Mouse (Mus musculus) spleen, postnatal 4 days (tissue): Measurements from ENCODE around the gene Sco1.
A peak's percentile ranks its signal among the peaks of the same experiment; 100 is the strongest.
"Not testable (repeated sequence)": the region's sequence is repeated elsewhere in the genome, so short reads cannot be mapped to it uniquely, and the experiment has no call there.

ENCODE experiments used
- DNase-seq, 2 experiments: peaks; one replicate each; pipeline ENCODE4 v3.0.0; 2022; ENCODE audit warnings: low spot score in 2 of 2

The Sco1 gene

DNA sequence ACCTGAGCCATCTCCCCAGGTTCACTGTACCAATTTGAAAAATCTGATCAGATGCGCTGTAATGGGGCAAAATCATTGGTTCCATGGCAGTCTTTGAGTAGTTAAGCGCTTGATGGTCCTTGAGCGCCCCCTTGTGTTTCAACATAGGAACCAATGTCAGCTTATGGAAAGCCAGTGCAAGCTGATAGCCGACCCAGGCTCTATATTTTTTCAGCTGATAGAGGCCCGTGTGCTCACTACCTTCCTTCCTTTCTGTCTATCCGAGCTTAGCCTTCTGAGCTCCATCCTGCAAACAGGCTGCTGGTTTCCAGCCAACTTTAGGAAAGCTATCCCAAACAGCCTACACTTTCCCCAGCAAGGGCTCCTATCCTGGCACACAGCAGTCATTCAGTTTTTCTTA is 33.0 kb downstream of the Sco1 start:
- DNase-seq, result peak; percentile 58 to 83

DNA sequence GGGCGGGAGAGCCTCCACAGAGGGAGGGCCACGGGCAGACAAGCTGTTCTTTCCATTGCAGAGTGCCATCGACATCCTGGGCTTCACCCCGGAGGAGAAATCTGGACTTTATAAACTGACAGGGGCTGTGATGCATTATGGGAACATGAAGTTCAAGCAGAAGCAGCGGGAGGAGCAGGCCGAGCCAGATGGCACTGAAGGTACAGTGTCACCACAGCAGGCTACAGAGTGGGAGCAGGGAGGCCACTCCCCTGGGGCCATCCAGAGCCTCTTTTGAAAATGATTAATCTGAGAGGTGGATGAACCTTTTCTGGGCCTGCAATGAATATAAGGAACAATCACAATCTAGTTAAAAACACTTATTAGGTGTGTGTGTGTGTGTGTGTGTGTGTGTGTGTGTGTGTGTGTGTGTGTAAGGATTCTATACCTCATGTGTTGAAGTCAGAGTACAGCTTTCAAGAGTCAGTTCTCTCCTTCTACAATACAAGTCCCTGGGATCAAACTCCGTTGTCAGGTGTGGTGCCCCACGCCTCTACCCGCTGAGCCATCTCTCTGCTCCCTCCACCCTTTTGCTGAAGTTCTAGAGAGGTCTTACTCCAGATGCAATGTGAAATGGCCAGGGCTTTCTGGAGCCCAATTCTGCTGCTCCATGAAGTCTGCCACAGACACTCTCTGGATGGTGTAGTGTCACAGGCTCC is 34.1 kb downstream of the Sco1 start:
- no peak for DNase-seq

DNA sequence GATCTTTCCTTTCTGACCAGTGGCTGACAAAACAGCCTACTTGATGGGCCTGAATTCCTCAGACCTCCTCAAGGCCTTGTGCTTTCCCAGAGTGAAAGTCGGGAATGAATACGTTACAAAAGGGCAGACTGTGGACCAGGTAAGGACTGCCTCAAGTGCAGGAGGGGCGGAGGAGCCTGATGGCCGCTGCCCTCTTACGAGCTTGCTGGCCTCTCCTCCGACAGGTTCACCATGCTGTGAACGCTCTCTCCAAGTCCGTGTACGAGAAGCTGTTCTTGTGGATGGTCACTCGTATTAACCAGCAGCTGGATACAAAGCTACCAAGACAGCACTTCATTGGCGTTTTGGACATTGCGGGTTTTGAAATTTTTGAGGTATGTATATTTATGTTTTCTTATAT is 34.8 kb downstream of the Sco1 start:
- DNase-seq, result no peak

GRCm38 (mm10) chr11:67092354-67092753 is 39.9 kb downstream of the Sco1 start:
- not testable (repeated sequence) for DNase-seq

DNA sequence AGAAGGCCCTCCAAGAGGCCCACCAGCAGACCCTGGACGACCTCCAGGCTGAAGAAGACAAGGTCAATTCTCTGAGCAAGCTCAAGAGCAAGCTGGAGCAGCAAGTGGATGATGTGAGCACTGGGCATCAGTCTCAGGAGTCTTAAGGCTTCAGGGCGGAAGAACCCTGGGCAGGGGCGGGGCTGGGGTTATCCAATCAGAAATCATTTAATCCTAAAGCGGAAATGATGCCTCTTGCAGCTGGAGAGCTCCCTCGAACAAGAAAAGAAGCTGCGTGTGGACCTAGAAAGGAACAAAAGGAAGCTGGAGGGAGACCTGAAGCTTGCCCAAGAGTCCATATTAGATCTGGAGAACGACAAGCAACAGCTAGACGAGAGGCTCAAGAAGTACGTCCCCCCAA is 40.7 kb downstream of the Sco1 start:
- DNase-seq, result no peak

GRCm38 (mm10) chr11:67093652-67094051 is 41.2 kb downstream of the Sco1 start:
- no peak for DNase-seq

DNA sequence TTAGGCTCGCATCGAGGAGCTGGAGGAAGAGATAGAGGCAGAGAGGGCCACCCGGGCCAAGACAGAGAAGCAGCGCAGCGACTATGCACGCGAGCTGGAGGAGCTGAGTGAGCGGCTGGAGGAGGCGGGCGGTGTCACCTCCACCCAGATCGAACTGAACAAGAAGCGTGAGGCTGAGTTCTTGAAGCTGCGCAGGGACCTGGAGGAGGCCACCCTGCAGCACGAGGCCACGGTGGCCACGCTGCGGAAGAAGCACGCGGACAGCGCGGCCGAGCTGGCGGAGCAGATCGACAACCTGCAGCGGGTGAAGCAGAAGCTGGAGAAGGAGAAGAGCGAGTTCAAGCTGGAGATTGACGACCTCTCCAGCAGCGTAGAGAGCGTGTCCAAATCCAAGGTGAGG is 42.0 kb downstream of the Sco1 start:
- no peak for DNase-seq

DNA sequence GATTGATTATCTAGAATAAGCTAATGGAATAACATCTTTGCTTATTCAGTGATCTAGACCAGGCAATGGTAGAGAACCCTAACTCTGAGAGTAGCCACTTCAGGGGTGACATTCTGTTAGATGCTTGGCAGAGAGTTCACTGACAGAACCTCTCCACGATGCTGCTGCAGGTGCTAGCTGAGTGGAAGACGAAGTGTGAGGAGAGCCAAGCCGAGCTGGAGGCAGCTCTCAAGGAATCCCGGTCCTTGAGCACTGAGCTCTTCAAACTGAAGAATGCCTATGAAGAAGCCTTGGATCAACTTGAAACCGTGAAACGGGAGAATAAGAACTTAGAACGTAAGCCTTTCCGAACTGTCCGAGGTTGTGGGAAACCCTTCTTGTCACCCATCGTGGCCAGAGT is 45.2 kb downstream of the Sco1 start:
- no peak for DNase-seq

GRCm38 (mm10) chr11:67098427-67098826 is 46.0 kb downstream of the Sco1 start:
- no peak for DNase-seq

GRCm38 (mm10) chr11:67099241-67099640 is 46.8 kb downstream of the Sco1 start:
- DNase-seq, result no peak

- no peak for DNase-seq
These were observed 47.7 kb downstream of the Sco1 start for GRCm38 (mm10) chr11:67100169-67100568.

GRCm38 (mm10) chr11:67101713-67102112 is 49.2 kb downstream of the Sco1 start:
- peak in 1 of 2 experiments; percentile 34 for DNase-seq

DNA sequence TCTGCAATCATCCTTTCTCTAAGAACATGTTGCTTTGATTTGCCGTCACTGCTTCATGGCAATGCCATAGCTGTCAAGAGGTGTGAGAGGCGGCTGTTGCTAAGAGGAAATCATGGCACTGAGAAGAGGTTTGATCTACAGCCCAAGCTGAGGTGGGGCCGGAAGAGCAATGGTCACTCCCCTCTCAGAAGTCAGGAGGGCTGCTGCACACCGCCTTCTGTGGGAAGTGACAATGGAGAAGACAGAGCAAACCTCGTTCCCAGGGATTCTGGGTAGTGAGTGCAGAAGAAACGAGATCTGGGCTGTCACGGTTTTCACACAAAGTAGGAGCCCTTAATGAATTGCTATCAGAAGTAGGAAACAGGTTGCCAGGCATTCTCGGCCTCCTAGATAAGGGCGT is 50.8 kb downstream of the Sco1 start:
- DNase-seq, result no peak

- no peak for DNase-seq
These were observed 51.8 kb downstream of the Sco1 start for GRCm38 (mm10) chr11:67104242-67104641.

GRCm38 (mm10) chr11:67104714-67105113 is 52.2 kb downstream of the Sco1 start:
- DNase-seq, result no peak

DNA sequence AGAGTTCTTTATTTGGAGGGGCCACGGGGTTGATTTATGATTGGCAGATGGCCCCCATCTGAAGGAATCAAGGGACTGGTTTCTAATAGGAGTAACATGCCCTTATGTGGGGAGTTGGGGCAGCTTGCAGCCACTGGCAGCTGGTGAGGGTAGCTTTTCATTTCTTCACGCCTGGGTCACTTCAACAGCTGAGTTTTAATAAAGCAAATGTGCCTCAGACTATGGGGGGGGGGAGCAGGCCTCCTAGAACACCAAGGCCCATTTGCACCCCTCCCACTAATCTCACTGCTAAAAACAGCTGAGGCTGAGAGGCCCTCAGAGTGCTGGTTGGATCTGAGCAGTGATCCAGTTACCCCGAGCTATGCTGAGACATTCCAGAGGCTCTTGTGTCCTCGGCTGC is 53.2 kb downstream of the Sco1 start:
- DNase-seq, result no peak

- DNase-seq, result no peak
These were observed 54.5 kb downstream of the Sco1 start for GRCm38 (mm10) chr11:67106973-67107372.

- peak in 1 of 2 experiments; percentile 69 for DNase-seq
These were observed 57.9 kb downstream of the Sco1 start for GRCm38 (mm10) chr11:67110168-67110948.

DNA sequence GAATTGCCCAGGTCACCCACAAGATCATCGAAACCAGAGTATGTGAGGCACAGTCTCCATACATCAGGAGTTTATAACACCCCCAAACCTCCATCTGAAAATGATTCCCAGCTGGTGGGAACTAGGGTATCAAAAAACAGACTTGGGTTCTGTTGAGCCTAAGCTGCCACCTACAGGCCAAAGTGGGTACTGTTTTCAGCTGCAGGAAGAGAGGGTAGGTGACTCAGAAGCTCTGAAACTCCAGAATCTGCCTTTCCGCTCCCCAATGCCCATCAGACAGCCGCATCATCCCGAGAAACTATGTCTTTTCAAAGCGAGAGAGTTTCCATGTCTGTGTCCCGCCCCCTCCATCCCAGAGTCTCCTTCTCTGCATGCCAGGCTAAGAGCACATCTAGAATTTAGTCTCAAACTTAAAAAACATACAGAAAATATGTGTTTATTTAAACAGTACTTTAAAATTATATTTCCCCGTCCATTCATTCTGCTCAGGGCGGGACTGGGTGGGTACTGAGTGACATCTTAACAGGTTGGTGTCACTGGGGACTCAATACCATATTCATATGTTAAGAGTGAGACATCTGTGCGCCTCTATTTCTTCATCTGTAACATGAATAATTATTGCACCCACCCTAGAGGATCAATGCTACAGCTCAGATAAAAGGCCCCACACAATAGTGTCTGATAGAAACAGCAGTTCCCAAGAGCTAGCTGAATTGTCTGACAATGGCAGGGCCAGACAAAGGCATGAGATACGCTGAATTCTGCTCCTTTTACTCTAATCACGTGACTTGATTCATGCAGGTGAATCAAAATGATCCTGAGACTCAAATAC is 59.8 kb downstream of the Sco1 start:
- DNase-seq, result peak; percentile 49 to 80

DNA sequence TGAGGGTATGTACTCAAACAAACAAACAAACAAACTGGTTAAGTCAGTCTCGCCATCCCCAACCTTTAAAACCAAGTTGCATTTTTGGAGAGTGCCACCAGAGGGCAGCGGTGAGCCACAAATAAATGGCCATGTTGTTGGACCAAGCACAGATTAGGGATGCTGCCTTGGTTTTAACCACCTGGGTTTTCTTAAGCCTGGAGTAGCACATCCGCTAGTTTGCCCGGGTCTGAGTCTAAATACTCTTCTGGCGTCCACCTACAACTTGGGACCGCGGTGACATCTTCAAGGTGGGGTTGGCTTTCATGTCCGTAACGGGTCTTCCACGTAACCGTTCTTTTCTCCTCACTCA is 60.4 kb downstream of the Sco1 start:
- DNase-seq, result peak; percentile 50 to 83

DNA sequence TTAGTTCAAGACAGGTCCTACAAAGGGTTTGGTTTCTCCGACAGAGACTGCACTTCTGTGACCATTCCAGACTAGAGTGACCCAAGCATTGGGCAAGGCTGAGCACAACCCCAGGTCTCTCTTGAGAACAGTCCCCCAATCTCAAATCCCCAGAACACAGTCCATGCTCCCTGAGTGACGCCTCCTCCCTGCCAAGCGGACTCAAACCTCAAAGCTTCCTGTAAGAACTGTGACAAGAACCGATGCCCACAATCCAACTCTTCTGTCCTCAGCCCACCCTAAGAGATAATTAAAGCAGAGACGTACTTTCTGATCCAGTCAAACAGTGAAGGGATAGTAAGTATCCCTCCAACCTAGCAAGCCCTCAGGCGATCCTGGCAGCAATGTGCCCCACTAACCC is 60.9 kb downstream of the Sco1 start:
- no peak for DNase-seq

- no peak for DNase-seq
These were observed 61.8 kb downstream of the Sco1 start for GRCm38 (mm10) chr11:67114261-67114660.

GRCm38 (mm10) chr11:67114901-67115300 is 62.4 kb downstream of the Sco1 start:
- no peak for DNase-seq
